Mouse (Mus musculus) G1E (cell line): Measurements from ENCODE around the gene Mterf2.

Experiments
- CTCF ChIP-seq: IDR thresholded peaks from 2 replicates; pipeline ENCODE4 v1.5.1; 2012; ENCODE audit warnings: low read depth, low read length, inconsistent platforms, mixed read lengths
- GATA1 ChIP-seq: IDR thresholded peaks from 2 replicates; pipeline ENCODE4 v1.6.1; 2012; ENCODE audit warnings: borderline replicate concordance, low read length, inconsistent platforms, mixed read lengths
- GATA2 ChIP-seq: IDR thresholded peaks from 2 replicates; pipeline ENCODE4 v1.6.1; 2012; ENCODE audit warnings: low read depth, low read length, inconsistent platforms, borderline replicate concordance

DNA sequence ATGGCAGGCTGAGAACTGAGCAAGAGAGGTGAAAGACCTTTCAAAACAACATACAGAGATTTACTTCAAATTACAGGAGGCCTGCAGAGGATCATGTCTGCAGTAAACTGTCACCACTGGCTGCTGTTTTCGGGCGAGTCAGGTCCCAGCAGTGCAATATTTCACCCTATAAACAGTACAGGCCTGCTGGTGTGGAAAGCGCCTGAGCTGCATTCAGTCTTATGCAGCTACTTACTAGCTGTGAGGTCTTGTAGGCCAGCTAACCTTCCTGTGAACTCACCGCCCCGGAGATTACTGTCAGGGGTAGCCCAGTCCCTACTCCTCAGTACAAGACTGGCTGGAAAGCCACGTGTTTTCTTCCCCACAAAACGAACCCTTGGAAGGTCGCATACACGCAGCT, 13.6 kb upstream of the Mterf2 start:
- no peak for TF ChIP-seq CTCF
- no peak for TF ChIP-seq GATA2
- TF ChIP-seq GATA1 = no peak
